16 mouse cellular contexts compared by ENCODE assay signal in genomic region chrX:11894280-11894662, GRCm38 (mm10).
DNase-seq lines count a peak whose midpoint lies in the region; ATAC-seq lines count a peak whose summit lies in the region.
"Had no signal": no experiment of that assay in that cellular context is flagged by ENCODE, and none has a peak within 500 bp of the region (broad histone marks: within the 10 kb centered on the region; RNA-seq: fewer than 3 reads in every experiment).

No protein-coding gene starts in this region.

- H3K9ac ChIP-seq in heart, embryonic 13.5 days = no peak overlapping the region
- H3K9ac ChIP-seq in lung, embryonic 15.5 days = no peak overlapping the region
- no peak overlapping the region for H3K9ac ChIP-seq in intestine, embryonic 16.5 days (ENCODE audit: low read depth, low read length)
- no peak overlapping the region for H3K9ac ChIP-seq in stomach, embryonic 16.5 days (ENCODE audit: low read length)
- H3K9ac ChIP-seq: embryonic facial prominence, embryonic 12.5 days; hindbrain, embryonic 15.5 days had no signal

- intact Hi-C loops in heart, postnatal 10 days (cut with DNase I) = no loop called here

- no peak for DNase-seq in heart, postnatal 10 days
- no peak for DNase-seq in lung, adult 18-20 months
- no peak for DNase-seq in cerebellum, adult 9-11 months
- DNase-seq: adrenal gland, postnatal 10 days; cerebellum, adult 11-12 months; gastrocnemius, postnatal 10 days; kidney, adult 8-10 months; layer of hippocampus, postnatal 36 days; left cerebral cortex, postnatal 4 days; lung, adult 2 months had no signal

- no peak overlapping the region for H3K4me3 ChIP-seq in heart, embryonic 13.5 days
- no peak overlapping the region for H3K4me3 ChIP-seq in lung, embryonic 15.5 days
- H3K4me3 ChIP-seq in intestine, embryonic 16.5 days (ENCODE audit: low read length) = no peak overlapping the region
- no peak overlapping the region for H3K4me3 ChIP-seq in stomach, embryonic 16.5 days (replicated peaks; ENCODE audit: low read length)
- H3K4me3 ChIP-seq: embryonic facial prominence, embryonic 12.5 days; hindbrain, embryonic 15.5 days had no signal

- H3K27ac ChIP-seq in heart, embryonic 13.5 days (replicated peaks) = peak overlapping the region; percentile 63
- peak overlapping the region; percentile 9 for H3K27ac ChIP-seq in lung, embryonic 15.5 days
- H3K27ac ChIP-seq in intestine, embryonic 16.5 days (ENCODE audit: low read length) = 0 out of 2 replicates have a peak overlapping the region, but pooled peaks have one; percentile 8
- H3K27ac ChIP-seq in stomach, embryonic 16.5 days (ENCODE audit: low read length) = no peak overlapping the region
- H3K27ac ChIP-seq: embryonic facial prominence, embryonic 12.5 days; hindbrain, embryonic 15.5 days had no signal

- 28% methylated on average over 5 of the region's 6 CpGs for WGBS in heart, embryonic 13.5 days
- WGBS in lung, embryonic 15.5 days = 44% methylated on average over 5 of the region's 6 CpGs
- WGBS in intestine, embryonic 16.5 days = 22% methylated on average over 6 of the region's 6 CpGs
- WGBS in stomach, embryonic 16.5 days = 28% methylated on average over 6 of the region's 6 CpGs

- no peaks in the 10 kb centered on the region for H3K36me3 ChIP-seq in heart, embryonic 13.5 days
- no peaks in the 10 kb centered on the region for H3K36me3 ChIP-seq in lung, embryonic 15.5 days
- no peaks in the 10 kb centered on the region for H3K36me3 ChIP-seq in intestine, embryonic 16.5 days (ENCODE audit: control insufficient read depth, insufficient read depth, low read length)
- no peaks in the 10 kb centered on the region for H3K36me3 ChIP-seq in stomach, embryonic 16.5 days (ENCODE audit: control insufficient read depth, insufficient read depth, low read length)
- H3K36me3 ChIP-seq: embryonic facial prominence, embryonic 12.5 days; hindbrain, embryonic 15.5 days had no signal

- no peak overlapping the region for H3K4me2 ChIP-seq in heart, embryonic 13.5 days
- no peak overlapping the region for H3K4me2 ChIP-seq in lung, embryonic 15.5 days
- H3K4me2 ChIP-seq in intestine, embryonic 16.5 days (ENCODE audit: low read depth, low read length) = no peak overlapping the region
- H3K4me2 ChIP-seq in stomach, embryonic 16.5 days (ENCODE audit: low read depth, low read length) = peak overlapping the region; percentile 19; the same call in 1 of the 2 replicates
- H3K4me2 ChIP-seq: embryonic facial prominence, embryonic 12.5 days; hindbrain, embryonic 15.5 days had no signal

- peaks cover 49% of the 10 kb centered on the region for H3K27me3 ChIP-seq in heart, embryonic 13.5 days (replicated peaks)
- H3K27me3 ChIP-seq in lung, embryonic 15.5 days = peaks cover 5% of the 10 kb centered on the region; the same call in 1 of the 2 replicates
- no peaks in the 10 kb centered on the region for H3K27me3 ChIP-seq in intestine, embryonic 16.5 days (replicated peaks; ENCODE audit: control insufficient read depth, insufficient read depth, low read length)
- peaks cover 3% of the 10 kb centered on the region; the same call in 1 of the 2 replicates for H3K27me3 ChIP-seq in stomach, embryonic 16.5 days (ENCODE audit: control insufficient read depth, insufficient read depth, low read length)

- no peaks in the 10 kb centered on the region for H3K9me3 ChIP-seq in heart, embryonic 13.5 days
- no peaks in the 10 kb centered on the region for H3K9me3 ChIP-seq in lung, embryonic 15.5 days
- H3K9me3 ChIP-seq in intestine, embryonic 16.5 days (ENCODE audit: control insufficient read depth, low read length) = no peaks in the 10 kb centered on the region
- no peaks in the 10 kb centered on the region for H3K9me3 ChIP-seq in stomach, embryonic 16.5 days (replicated peaks; ENCODE audit: control insufficient read depth, low read length)
- H3K9me3 ChIP-seq: embryonic facial prominence, embryonic 12.5 days; hindbrain, embryonic 15.5 days had no signal

- ATAC-seq in heart, embryonic 13.5 days (ENCODE audit: extremely low read depth, insufficient number of reproducible peaks, low FRiP score, low TSS enrichment) = no peak
- ATAC-seq in lung, embryonic 15.5 days (ENCODE audit: borderline replicate concordance, extremely low read depth, low FRiP score, low TSS enrichment) = no peak
- peak; percentile 26; the same call in 1 of the 2 replicates for ATAC-seq in intestine, embryonic 16.5 days
- ATAC-seq in stomach, embryonic 16.5 days (ENCODE audit: insufficient read depth, low FRiP score) = no peak

- H3K4me1 ChIP-seq in heart, embryonic 13.5 days = peaks cover 28% of the 10 kb centered on the region
- H3K4me1 ChIP-seq in lung, embryonic 15.5 days = peaks cover 17% of the 10 kb centered on the region
- 0 out of 2 replicates have a peak, but pooled peaks cover 4% of the 10 kb centered on the region for H3K4me1 ChIP-seq in intestine, embryonic 16.5 days (ENCODE audit: control insufficient read depth, insufficient read depth, low read length)
- H3K4me1 ChIP-seq in stomach, embryonic 16.5 days (ENCODE audit: control insufficient read depth, insufficient read depth, low read length) = peaks cover 15% of the 10 kb centered on the region
